Mouse (Mus musculus): ENCODE results near the gene Zfp112. TPM values are rescaled to one million over a fixed set of nuclear protein-coding genes. Genes with fewer than 3 reads are reported as not detected.

Zfp112 gene
- polyA plus RNA-seq, 1 experiment from 2014 or later = 11.0 TPM

DNA sequence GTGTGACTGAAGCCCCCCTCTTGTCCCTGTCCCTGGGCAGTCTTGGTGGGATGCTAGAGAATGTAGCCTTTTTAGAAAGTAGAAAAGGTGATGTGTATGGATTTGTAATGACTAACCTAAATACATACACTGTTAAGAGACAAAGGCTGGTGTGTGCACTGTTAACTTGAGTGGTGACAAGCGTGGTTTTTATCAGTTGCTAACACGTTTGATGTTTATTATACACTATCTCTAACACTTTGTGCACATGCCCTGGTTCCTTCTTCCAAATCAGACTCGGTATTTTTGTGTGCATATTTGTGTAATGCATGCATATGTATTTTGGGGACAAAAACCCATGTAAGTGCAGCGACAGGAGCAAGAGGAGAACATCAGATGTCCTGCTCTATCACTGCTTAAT lies 4.5 kb downstream of the Zfp112 start:
- Histone ChIP-seq H3K9me3 (no peaks in the 10 kb centered on the region), H3K4me2 (no peak overlapping the region), H3K9ac (no peak overlapping the region), H3K36me3 (0 out of 2 replicates have a peak, but pooled peaks cover 3% of the 10 kb centered on the region), H3K4me3 (no peak overlapping the region), H3K4me1 (replicated peaks) (peaks cover 5% of the 10 kb centered on the region), H3K27me3 (no peaks in the 10 kb centered on the region), H3K27ac (replicated peaks) (no peak overlapping the region)
- 88% methylated on average over 4 of the region's 4 CpGs for WGBS
- ATAC-seq (ENCODE audit: low FRiP score, low read depth) = no peak

DNA sequence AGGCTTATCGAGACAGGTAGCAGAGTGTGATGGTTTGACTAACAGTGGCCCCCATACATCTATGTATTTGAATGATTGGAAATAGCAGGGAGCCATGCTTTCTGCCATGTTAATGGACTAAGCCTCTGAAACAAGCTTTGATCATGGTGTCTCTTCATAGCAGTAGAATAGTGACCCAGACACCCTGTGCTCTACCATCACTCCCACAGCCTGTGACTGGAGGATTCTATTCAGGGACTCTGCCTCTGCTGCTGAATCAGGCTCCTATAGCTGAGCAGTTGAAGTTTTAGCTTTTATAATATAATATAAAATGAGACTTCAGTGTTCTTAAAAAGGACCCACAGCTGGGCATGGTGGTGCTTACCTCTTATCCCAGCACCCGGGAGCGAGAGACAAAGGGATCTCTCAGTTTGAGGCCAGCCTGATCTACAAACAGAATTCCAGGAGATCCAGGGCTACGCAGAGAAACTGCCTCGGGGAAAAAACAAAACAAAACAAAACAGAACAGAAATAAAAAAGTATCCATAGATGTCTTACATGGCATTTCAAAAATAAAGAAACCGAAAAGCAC lies 21.4 kb downstream of the Zfp112 start:
- peak overlapping the region; percentile 72 for H3K4me3 ChIP-seq
- peak overlapping the region; percentile 79 for H3K9ac ChIP-seq
- peak; percentile 70 for ATAC-seq (ENCODE audit: low FRiP score, low read depth)
- peak overlapping the region; percentile 74 for H3K27ac ChIP-seq (replicated peaks)
- no peaks in the 10 kb centered on the region for H3K9me3 ChIP-seq
- H3K27me3 ChIP-seq = no peaks in the 10 kb centered on the region
- H3K36me3 ChIP-seq = peaks cover 26% of the 10 kb centered on the region
- peak overlapping the region; percentile 77 for H3K4me2 ChIP-seq
- H3K4me1 ChIP-seq (replicated peaks) = peaks cover 23% of the 10 kb centered on the region
- WGBS = 16% methylated on average over 6 of the region's 6 CpGs

DNA sequence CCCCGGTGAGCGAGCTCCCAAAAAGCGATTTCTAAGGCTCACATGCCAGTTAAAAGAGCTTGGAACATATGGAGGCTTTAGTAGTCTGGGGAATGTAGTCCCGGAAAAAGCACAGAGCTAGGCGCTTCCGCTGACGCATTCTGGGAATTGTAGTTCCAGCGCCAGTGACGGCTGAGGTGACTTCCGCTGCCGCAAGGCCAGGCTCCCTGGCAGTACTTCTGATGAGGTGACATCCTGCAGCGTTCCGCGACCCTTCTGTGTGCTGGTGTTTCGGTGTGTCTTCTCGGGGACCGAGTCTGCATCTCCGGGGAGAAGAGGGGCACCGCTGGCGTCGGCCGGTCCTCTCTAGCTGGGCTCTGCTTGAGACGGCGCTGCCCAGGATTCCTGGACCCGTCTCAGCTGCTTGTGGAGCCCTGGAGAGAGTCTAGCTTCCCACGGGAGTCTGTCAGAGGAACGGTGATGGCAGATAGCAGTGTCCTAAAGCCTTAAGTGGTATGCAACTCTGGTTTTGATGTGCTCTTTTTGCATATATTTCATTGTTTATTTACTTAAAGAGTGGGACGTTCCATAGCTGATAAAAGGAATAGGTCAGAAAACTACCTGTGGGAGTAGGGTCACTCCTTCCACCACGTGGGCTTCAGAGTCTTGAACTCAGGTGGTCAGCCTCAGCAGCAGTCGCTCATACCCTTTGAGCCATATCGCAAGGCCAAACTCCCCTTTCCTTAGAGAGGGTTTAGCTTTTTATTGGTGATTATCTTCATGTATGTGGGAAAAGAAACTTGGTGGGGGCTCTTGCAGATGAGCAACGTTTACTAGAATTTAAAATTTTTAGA lies 22.1 kb downstream of the Zfp112 start, which contains the start of gene Zfp235:
TSS of gene Zfp235 (plus strand) at position 174 of the 833 bp plus-strand sequence.
- H3K36me3 ChIP-seq = peaks cover 32% of the 10 kb centered on the region
- H3K27ac ChIP-seq (replicated peaks) = peak within 1 kb of the TSS; percentile 74
- H3K4me2 ChIP-seq = peak within 1 kb of the TSS; percentile 77
- no peaks in the 10 kb centered on the region for H3K9me3 ChIP-seq
- 3% methylated on average over 32 of the region's 32 CpGs for WGBS
- peaks cover 23% of the 10 kb centered on the region for H3K4me1 ChIP-seq (replicated peaks)
- H3K9ac ChIP-seq = peak within 1 kb of the TSS; percentile 79
- peak within 1 kb of the TSS; percentile 72 for H3K4me3 ChIP-seq
- ATAC-seq (ENCODE audit: low FRiP score, low read depth) = peak; percentile 95
- H3K27me3 ChIP-seq = no peaks in the 10 kb centered on the region

DNA sequence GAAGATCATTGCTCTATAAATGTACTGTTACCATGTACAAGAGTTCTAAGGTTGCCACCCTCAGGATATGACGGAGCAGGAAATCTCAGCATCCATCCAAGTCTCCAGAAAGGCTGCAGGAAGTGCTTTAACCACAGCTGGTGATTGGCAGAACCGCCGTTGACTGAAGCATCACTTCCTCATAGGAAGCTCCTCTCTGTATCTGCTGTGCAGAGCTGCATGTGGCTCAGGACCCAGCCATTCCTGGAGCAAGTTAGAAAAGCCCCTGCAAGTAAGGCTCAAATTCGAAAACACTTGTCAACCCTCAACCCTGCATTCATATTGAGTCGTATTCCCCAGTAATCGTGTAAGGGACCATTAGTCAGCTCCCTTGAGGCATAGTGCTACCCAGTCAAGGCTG lies 30.5 kb downstream of the Zfp112 start:
- H3K4me1 ChIP-seq (replicated peaks) = no peaks in the 10 kb centered on the region
- no peak overlapping the region for H3K4me3 ChIP-seq
- H3K27me3 ChIP-seq = peaks cover 3% of the 10 kb centered on the region; the same call in 1 of the 2 replicates
- H3K36me3 ChIP-seq = peaks cover 57% of the 10 kb centered on the region
- no peak overlapping the region for H3K27ac ChIP-seq (replicated peaks)
- no peaks in the 10 kb centered on the region for H3K9me3 ChIP-seq
- H3K4me2 ChIP-seq = no peak overlapping the region
- WGBS = 91% methylated on average over 6 of the region's 6 CpGs
- no peak for ATAC-seq (ENCODE audit: low FRiP score, low read depth)
- H3K9ac ChIP-seq = no peak overlapping the region

DNA sequence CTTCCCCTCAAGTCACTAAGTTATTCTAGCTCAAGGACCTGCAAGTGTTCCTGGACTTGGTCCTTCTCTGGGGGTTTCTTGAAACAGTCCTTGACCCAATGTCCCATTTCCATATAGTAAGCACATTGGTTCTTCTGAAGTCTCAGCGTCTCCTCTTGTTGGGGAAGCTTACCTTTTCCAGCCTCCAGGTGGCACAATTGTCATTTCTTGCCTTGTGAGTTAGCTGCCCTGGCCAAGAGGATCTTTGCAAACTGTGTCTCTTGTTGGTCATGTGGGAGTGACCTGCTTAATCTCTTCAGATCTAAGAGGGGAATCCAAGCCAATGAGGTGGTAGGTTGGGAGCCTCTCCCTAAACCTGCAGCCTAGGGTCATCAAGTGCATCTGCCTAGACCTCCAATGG lies 41.2 kb downstream of the Zfp112 start:
- no peak for ATAC-seq (ENCODE audit: low FRiP score, low read depth)
- Histone ChIP-seq H3K27ac (replicated peaks) (no peak overlapping the region), H3K9me3 (no peaks in the 10 kb centered on the region), H3K9ac (no peak overlapping the region), H3K4me1 (replicated peaks) (no peaks in the 10 kb centered on the region), H3K4me3 (no peak overlapping the region), H3K27me3 (no peaks in the 10 kb centered on the region), H3K4me2 (no peak overlapping the region), H3K36me3 (no peaks in the 10 kb centered on the region)
- WGBS = 9% methylated on average over 1 of the region's 1 CpGs

DNA sequence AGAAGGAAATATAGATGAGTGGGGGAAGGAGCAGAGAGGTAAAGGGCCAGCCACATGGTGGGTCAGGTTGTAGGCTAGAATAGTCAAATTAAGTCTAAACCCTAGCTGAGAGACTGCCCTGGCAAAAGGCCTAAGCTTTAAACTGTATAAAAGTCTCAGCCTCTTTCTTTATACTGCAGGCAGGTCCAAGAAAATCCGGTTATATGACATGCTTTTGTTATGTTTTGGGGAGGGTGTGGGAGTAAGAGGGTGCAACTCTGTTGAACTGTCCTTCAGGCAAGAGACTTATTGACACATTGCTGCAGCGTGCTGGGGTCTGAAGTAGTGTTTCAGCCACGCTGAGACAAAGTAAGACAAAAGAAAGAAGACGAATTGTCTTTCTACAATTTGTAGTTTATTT lies 60.1 kb downstream of the Zfp112 start:
- Histone ChIP-seq H3K9me3 (no peaks in the 10 kb centered on the region), H3K4me3 (no peak overlapping the region), H3K27me3 (no peaks in the 10 kb centered on the region), H3K9ac (no peak overlapping the region), H3K4me2 (no peak overlapping the region), H3K4me1 (replicated peaks) (peaks cover 6% of the 10 kb centered on the region), H3K27ac (replicated peaks) (no peak overlapping the region), H3K36me3 (no peaks in the 10 kb centered on the region)
- WGBS = 65% methylated on average over 4 of the region's 4 CpGs
- ATAC-seq (ENCODE audit: low FRiP score, low read depth) = no peak

DNA sequence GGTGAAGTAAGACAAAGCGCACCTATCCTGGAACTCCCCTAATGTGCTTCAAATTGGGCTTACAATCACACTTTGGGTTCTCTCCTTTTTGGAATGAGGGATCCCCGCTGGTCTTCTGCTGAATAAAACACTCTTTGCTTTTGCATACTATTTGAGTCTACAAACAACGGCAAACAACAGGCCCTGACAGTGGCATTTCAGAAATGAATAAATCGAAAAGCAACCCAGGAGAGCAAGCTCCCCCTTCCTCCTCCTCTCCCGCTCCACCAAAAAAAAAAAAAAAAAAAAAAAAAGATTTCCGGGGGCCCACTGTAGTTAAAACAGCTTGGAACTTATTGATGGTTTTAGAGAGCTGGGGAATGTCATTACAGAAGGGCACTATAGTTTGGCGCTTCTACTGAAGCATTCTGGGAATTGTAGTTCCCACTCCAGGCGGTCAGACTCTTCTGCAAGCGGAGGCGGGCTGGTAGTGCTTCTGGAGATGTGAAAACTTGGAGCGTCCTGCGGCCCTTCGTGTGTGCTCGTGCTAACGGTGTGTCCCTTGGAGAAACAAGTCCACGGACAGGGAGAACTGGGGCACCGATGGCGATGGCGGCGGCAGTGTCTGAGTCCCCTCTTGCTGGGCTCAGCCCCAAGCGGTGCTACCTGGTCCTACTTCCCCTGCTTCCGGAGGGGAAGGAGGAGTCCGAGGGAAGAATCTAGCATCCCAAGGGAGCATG lies 62.7 kb downstream of the Zfp112 start, which contains the start of gene Zfp114:
TSS of gene Zfp114 (plus strand) at position 443 of the 719 bp plus-strand sequence.
- Histone ChIP-seq H3K4me2 (peak within 1 kb of the TSS; percentile 63), H3K9me3 (no peaks in the 10 kb centered on the region), H3K4me1 (replicated peaks) (peaks cover 6% of the 10 kb centered on the region), H3K36me3 (no peaks in the 10 kb centered on the region), H3K4me3 (peak within 1 kb of the TSS; percentile 78), H3K27me3 (no peaks in the 10 kb centered on the region), H3K9ac (peak within 1 kb of the TSS; percentile 63), H3K27ac (replicated peaks) (peak within 1 kb of the TSS; percentile 88)
- WGBS = 12% methylated on average over 23 of the region's 23 CpGs
- ATAC-seq (ENCODE audit: low FRiP score, low read depth) = peak; percentile 90

DNA sequence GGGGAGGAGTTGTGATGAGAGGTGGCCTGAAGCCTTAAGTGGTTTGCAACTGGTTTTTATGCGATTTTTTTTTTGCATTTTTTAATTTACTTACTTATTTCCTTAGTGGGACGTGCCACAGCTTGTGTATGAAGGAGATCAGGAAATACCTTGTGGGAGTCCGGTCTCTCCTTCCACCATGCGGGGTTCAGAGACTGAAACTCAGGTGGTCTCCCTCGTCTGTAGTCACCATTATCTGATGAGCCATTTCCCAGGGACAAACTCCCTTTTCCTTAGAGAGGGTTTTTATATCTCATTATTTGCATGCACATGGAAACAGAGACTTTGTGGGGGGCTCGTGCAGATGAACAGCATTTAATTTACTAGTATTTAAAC lies 63.2 kb downstream of the Zfp112 start:
- H3K9ac ChIP-seq = peak overlapping the region; percentile 63
- no peaks in the 10 kb centered on the region for H3K27me3 ChIP-seq
- peaks cover 6% of the 10 kb centered on the region for H3K4me1 ChIP-seq (replicated peaks)
- 60% methylated on average over 6 of the region's 6 CpGs for WGBS
- peak overlapping the region; percentile 63 for H3K4me2 ChIP-seq
- peak overlapping the region; percentile 88; the same call in 1 of the 2 replicates for H3K27ac ChIP-seq (replicated peaks)
- peak overlapping the region; percentile 78 for H3K4me3 ChIP-seq
- H3K36me3 ChIP-seq = no peaks in the 10 kb centered on the region
- no peaks in the 10 kb centered on the region for H3K9me3 ChIP-seq
- ATAC-seq (ENCODE audit: low FRiP score, low read depth) = peak; percentile 47

Other genes with a start within 250 kb of the Zfp112 start
- not detected in 2 replicates for gene Vmn1r177, start 245.9 kb upstream of the Zfp112 start, polyA plus RNA-seq (2015; fragmentation: Nextera tagmentation; extraction: Ambion mirVana)
- gene Vmn1r178, start 220.3 kb upstream of the Zfp112 start, polyA plus RNA-seq (2015; fragmentation: Nextera tagmentation; extraction: Ambion mirVana) = not detected in 2 replicates
- not detected in 2 replicates for gene Vmn1r179, start 185.3 kb upstream of the Zfp112 start, polyA plus RNA-seq (2015; fragmentation: Nextera tagmentation; extraction: Ambion mirVana)
- gene Vmn1r180, start 161.7 kb upstream of the Zfp112 start, polyA plus RNA-seq (2015; fragmentation: Nextera tagmentation; extraction: Ambion mirVana) = not detected in 2 replicates
- not detected in 2 replicates for gene Vmn1r181, start 137.7 kb upstream of the Zfp112 start, polyA plus RNA-seq (2015; fragmentation: Nextera tagmentation; extraction: Ambion mirVana)
- gene V1rd19, start 110.6 kb upstream of the Zfp112 start, polyA plus RNA-seq (2015; fragmentation: Nextera tagmentation; extraction: Ambion mirVana) = not detected in 2 replicates
- not detected in 2 replicates for gene Vmn1r183, start 59.1 kb upstream of the Zfp112 start, polyA plus RNA-seq (2015; fragmentation: Nextera tagmentation; extraction: Ambion mirVana)
- gene Zfp180, start 30.4 kb upstream of the Zfp112 start, polyA plus RNA-seq (2015; fragmentation: Nextera tagmentation; extraction: Ambion mirVana) = 33.7 and 35.5 TPM in 2 replicates
- 23.3 and 25.2 TPM in 2 replicates for gene Zfp235, start 21.9 kb downstream of the Zfp112 start, polyA plus RNA-seq (2015; fragmentation: Nextera tagmentation; extraction: Ambion mirVana)
- gene Zfp114, start 62.7 kb downstream of the Zfp112 start, polyA plus RNA-seq (2015; fragmentation: Nextera tagmentation; extraction: Ambion mirVana) = 5.0 and 5.7 TPM in 2 replicates
- 5.2 and 5.9 TPM in 2 replicates for gene Zfp111, start 99.1 kb downstream of the Zfp112 start, polyA plus RNA-seq (2015; fragmentation: Nextera tagmentation; extraction: Ambion mirVana)
- 4.4 and 4.5 TPM in 2 replicates for gene Zfp109, start 125.2 kb downstream of the Zfp112 start, polyA plus RNA-seq (2015; fragmentation: Nextera tagmentation; extraction: Ambion mirVana)
- gene Zfp108, start 142.5 kb downstream of the Zfp112 start, polyA plus RNA-seq (2015; fragmentation: Nextera tagmentation; extraction: Ambion mirVana) = 7.0 and 7.5 TPM in 2 replicates
- gene Zfp93, start 158.1 kb downstream of the Zfp112 start, polyA plus RNA-seq (2015; fragmentation: Nextera tagmentation; extraction: Ambion mirVana) = 6.2 and 8.2 TPM in 2 replicates
- gene Zfp61, start 188.9 kb downstream of the Zfp112 start, polyA plus RNA-seq (2015; fragmentation: Nextera tagmentation; extraction: Ambion mirVana) = 39.5 and 42.3 TPM in 2 replicates
- 19.5 and 20.3 TPM in 2 replicates for gene Zfp94, start 204.4 kb downstream of the Zfp112 start, polyA plus RNA-seq (2015; fragmentation: Nextera tagmentation; extraction: Ambion mirVana)
- 0.23 and 0.38 TPM in 2 replicates for gene Tescl, start 221.6 kb downstream of the Zfp112 start, polyA plus RNA-seq (2015; fragmentation: Nextera tagmentation; extraction: Ambion mirVana)
- not detected in 2 replicates for gene Lypd5, start 236.9 kb downstream of the Zfp112 start, polyA plus RNA-seq (2015; fragmentation: Nextera tagmentation; extraction: Ambion mirVana)

All from hindbrain, embryonic 15.5 days (tissue).